Mouse (Mus musculus): ENCODE measurements at regions not wholly inside any gene's neighbourhood (a gene's known extent, or its start where the extent isn't known, plus 50 kb on each side); places are given as distances from the start of the nearest gene placed in this dataset.

DNA sequence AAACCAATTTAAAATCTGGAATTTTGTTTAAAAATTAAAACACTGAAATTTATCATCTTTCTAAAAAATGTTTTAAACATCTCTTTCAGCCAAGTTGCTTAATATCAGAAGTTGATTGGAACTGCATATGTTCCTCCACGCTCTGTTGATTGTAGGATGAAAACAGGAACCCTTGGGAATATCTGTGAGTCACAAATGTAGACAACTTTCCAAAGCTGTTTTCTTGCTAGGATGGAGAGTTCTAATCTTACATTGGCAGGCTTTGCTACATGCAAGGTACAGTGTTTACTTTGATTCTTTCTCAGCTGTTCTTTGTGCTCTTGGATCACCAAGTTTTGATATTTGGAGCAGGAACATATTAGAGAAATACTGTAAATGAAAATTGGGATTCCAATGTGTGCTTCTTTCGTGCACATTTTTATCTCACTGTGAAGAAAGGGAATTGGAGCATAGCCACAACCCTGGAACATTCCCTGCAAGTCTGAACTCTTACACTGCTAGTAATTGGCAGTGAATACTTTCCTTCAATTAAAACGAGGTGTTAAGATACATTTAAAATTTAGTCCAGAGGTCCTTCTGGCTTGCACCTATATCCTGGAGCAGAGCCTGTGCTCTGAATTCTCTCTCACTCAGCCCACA, 131.0 kb upstream of the Wdr75 start:
- no peak for DNase-seq (ENCODE audit: low spot score in 2 of 2)
- TF ChIP-seq CTCF (conservative IDR thresholded peaks at IDR 0.05) = no peak
- Histone ChIP-seq H3K27ac (no peak overlapping the region), H3K4me3 (no peak overlapping the region)

DNA sequence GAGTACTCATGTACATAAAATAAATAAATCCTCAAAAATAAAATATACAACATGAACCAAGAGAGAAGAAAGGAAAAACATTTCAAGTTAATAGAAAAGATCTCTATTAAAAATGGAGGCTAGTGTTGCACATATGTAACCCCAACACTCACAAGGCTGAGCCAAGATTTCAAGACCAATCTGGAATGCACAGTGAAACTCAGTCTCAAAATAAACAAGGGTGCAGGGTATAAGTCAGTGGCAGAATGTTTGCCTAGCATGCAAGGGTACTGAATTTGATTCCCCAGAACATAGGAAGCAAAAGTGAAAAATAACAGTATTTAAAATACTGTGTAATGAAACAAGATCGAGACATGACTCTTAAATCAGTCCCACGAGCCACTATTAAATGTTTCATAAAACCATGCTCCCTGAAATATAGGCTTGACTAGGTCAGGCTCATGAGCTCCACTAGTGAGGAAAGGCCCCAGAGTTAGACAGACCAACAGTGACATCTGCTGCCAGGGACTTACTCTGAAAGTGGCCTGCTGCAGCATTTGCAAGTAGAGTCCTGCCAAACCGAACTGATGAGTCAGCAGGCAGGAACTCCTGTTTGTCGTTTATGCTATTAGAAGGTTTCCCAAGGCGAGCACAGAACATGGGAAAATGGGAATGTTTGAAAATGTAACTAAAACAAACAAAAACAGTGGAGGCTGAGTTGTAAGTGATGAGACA, 122.4 kb upstream of the Wdr75 start:
- TF ChIP-seq CTCF (conservative IDR thresholded peaks at IDR 0.05) = peak; percentile 75
- Histone ChIP-seq H3K4me3 (no peak overlapping the region), H3K27ac (no peak overlapping the region)
- peak; percentile 65 to 68 for DNase-seq (ENCODE audit: low spot score in 2 of 2)

- DNase-seq (ENCODE audit: low spot score in 2 of 2) = no peak
- Histone ChIP-seq H3K4me3 (no peak overlapping the region), H3K27ac (no peak overlapping the region)
- no peak for TF ChIP-seq CTCF (conservative IDR thresholded peaks at IDR 0.05)
Observed at GRCm38 (mm10) chr1:45675771-45676439, 119.1 kb upstream of the Wdr75 start.

- DNase-seq (ENCODE audit: low spot score in 2 of 2) = no peak
- TF ChIP-seq CTCF (conservative IDR thresholded peaks at IDR 0.05) = no peak
- Histone ChIP-seq H3K4me3 (no peak overlapping the region), H3K27ac (no peak overlapping the region)
Observed at GRCm38 (mm10) chr1:45679964-45680709, 114.8 kb upstream of the Wdr75 start.

- DNase-seq (ENCODE audit: low spot score in 2 of 2) = no peak
- H3K27ac ChIP-seq = no peak overlapping the region
- no peak for TF ChIP-seq CTCF (conservative IDR thresholded peaks at IDR 0.05)
- no peak overlapping the region for H3K4me3 ChIP-seq
Observed at GRCm38 (mm10) chr1:45700893-45701292, 94.1 kb upstream of the Wdr75 start.

DNA sequence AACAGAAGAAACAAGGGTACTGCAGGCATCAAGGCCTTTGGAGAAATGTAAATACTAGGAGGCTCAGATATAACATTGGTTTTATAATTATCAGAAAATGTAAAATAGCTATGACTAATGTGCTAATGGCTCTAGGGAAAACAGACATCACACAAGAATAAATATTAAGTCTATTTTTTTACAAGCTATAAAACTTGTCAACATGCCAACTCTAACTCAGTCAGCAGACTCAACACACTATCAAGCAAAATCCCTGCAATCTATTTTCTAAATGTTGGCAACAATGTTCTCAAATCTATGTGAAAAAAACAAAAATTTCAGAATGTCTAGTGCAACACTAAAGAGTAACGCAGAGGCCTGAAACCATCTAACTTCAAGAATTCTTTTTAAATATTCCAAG, 93.5 kb upstream of the Wdr75 start:
- Histone ChIP-seq H3K4me3 (no peak overlapping the region), H3K27ac (no peak overlapping the region)
- no peak for TF ChIP-seq CTCF (conservative IDR thresholded peaks at IDR 0.05)
- DNase-seq (ENCODE audit: low spot score in 2 of 2) = no peak

GRCm38 (mm10) chr1:45723369-45723768, 71.6 kb upstream of the Wdr75 start:
- no peak overlapping the region for H3K27ac ChIP-seq
- no peak for TF ChIP-seq CTCF (conservative IDR thresholded peaks at IDR 0.05)
- DNase-seq (ENCODE audit: low spot score in 2 of 2) = peak in 1 of 2 experiments; percentile 15
- H3K4me3 ChIP-seq = no peak overlapping the region

GRCm38 (mm10) chr1:45732958-45733357, 62.0 kb upstream of the Wdr75 start:
- no peak overlapping the region for H3K27ac ChIP-seq
- H3K4me3 ChIP-seq = no peak overlapping the region
- TF ChIP-seq CTCF (conservative IDR thresholded peaks at IDR 0.05) = no peak
- no peak for DNase-seq (ENCODE audit: low spot score in 2 of 2)

DNA sequence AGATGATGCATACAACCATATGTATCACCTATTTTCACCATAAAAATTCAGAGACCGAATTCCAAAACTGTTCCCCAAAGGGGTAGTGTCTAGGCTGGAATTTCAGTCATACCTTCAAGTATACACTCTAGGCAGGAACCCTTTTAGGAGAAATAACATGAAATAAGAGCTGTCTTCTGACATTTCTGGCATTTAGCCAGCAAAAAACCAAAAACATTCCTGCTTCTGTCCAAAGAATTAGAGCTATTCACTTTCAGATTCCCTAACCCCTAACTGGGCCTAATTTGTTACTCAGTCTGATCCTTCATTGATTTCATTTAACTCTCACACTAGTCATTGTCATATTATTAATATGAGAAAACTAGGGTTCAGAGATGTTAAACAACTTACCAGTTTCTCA, 49.8 kb upstream of the Wdr75 start:
- TF ChIP-seq CTCF (conservative IDR thresholded peaks at IDR 0.05) = no peak
- Histone ChIP-seq H3K4me3 (no peak overlapping the region), H3K27ac (no peak overlapping the region)
- no peak for DNase-seq (ENCODE audit: low spot score in 2 of 2)
